Mouse (Mus musculus) neural tube, embryonic 14.5 days (tissue): ENCODE results near the gene Nop58. TPM values are rescaled to one million over a fixed set of nuclear protein-coding genes. Genes with fewer than 3 reads are reported as not detected.
"Not testable (repeated sequence)": the region's sequence is repeated elsewhere in the genome, so short reads cannot be mapped to it uniquely, and the experiment has no call there.

Experiments
- ATAC-seq: fragments of 200-750 bp; cut with Nextera tagmentation; 2 replicates; pipeline ENCODE4 v1.8.0; 2017; ENCODE audit warnings: low read depth, mild to moderate bottlenecking, moderate TSS enrichment, moderate library complexity
- H3K27ac ChIP-seq: fragments of 300-500 bp; sonication (generic); 2 replicates; pipeline ENCODE4 v1.5.1; 2014; ENCODE audit warnings: low read depth, mild to moderate bottlenecking, control low read depth, low read length, moderate library complexity, mixed read lengths
- H3K27me3 ChIP-seq: fragments of 300-500 bp; sonication (generic); 2 replicates; pipeline ENCODE4 v1.6.1; 2014; ENCODE audit warnings: low read length; ENCODE audit not compliant: control insufficient read depth, insufficient read depth
- H3K36me3 ChIP-seq: fragments of 300-500 bp; sonication (generic); 2 replicates; pipeline ENCODE4 v1.6.1; 2014; ENCODE audit warnings: low read length, mixed read lengths; ENCODE audit not compliant: control insufficient read depth, insufficient read depth
- H3K4me1 ChIP-seq: fragments of 300-500 bp; sonication (generic); 2 replicates; pipeline ENCODE4 v1.6.1; 2014; ENCODE audit warnings: low read length; ENCODE audit not compliant: control insufficient read depth, insufficient read depth
- H3K4me2 ChIP-seq: fragments of 300-500 bp; sonication (generic); 2 replicates; pipeline ENCODE4 v1.6.1; 2014; ENCODE audit warnings: mild to moderate bottlenecking, low read depth, low read length, control low read depth
- H3K4me3 ChIP-seq: fragments of 300-500 bp; sonication (generic); 2 replicates; pipeline ENCODE4 v1.5.1; 2014; ENCODE audit warnings: low read depth, low read length, control low read depth, mixed read lengths
- H3K9ac ChIP-seq: fragments of 300-500 bp; sonication (generic); replicated peaks from 2 replicates; pipeline ENCODE4 v1.6.1; 2014; ENCODE audit warnings: low read depth, mild to moderate bottlenecking, control low read depth, low read length, mixed read lengths
- H3K9me3 ChIP-seq: fragments of 300-500 bp; sonication (generic); 2 replicates; pipeline ENCODE4 v1.6.1; 2016; ENCODE audit warnings: low read length; ENCODE audit not compliant: control insufficient read depth
- WGBS: fragments of 180-500 bp; shearing (Covaris S2); extraction: QIAGEN DNeasy Blood & Tissue Kit; methylation state at CpG from one replicate; pipeline ENCODE4 v1.1.7; 2014; 5-methylcytosine and 5-hydroxymethylcytosine counted together
- polyA plus RNA-seq: library from polyadenylated mRNA; unstranded; fragments of >200 nt; fragmentation: Nextera tagmentation; extraction: Ambion mirVana; gene quantifications from 2 replicates; pipeline ENCODE4 v1.2.1, GENCODE M21; 2014

The Nop58 gene
- polyA plus RNA-seq, 1 experiment from 2014 or later: 125 TPM

DNA sequence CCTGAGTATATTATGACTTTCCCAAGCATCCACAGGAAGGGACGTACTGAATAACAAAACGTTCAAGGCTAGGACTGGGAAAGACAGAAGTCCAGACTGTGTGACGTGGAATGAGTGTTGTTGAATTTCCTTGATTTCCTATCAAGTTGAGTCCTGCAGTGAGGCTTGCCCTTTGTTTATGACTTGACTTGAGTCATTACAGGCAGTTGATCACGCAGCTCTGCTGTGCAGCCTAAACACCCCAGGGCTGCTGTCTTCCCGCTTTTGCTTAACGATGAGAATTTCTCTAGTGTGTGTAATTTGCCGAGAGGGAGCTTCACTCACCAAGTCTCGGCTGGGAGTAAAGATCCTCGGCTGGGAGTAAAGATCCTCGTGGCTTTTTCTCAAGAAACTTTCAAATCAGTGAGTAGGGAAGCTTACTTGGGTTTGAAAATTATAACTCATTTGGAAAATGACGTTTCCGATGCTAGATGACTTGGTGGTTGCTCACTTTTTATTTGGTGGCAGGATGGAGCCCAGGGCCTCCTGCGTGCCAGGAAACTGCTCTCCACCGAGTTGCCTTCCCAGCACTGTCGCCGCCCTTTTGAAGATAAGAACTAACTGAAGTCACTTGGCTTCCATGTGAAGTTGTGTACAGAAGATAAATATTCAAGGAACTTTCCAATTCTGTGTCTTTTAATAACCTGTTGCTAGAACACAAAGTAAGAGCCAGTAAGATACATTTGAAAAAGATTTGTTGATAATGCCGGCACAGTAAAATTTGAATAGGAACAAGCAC is 55.0 kb downstream of the Nop58 start:
- Histone ChIP-seq H3K4me1 (no peaks in the 10 kb centered on the region), H3K27ac (no peak overlapping the region), H3K4me3 (no peak overlapping the region), H3K36me3 (no peaks in the 10 kb centered on the region), H3K4me2 (no peak overlapping the region), H3K9ac (no peak overlapping the region), H3K27me3 (no peaks in the 10 kb centered on the region), H3K9me3 (no peaks in the 10 kb centered on the region)
- no peak for ATAC-seq
- 76% methylated on average over 17 of the region's 17 CpGs for WGBS

DNA sequence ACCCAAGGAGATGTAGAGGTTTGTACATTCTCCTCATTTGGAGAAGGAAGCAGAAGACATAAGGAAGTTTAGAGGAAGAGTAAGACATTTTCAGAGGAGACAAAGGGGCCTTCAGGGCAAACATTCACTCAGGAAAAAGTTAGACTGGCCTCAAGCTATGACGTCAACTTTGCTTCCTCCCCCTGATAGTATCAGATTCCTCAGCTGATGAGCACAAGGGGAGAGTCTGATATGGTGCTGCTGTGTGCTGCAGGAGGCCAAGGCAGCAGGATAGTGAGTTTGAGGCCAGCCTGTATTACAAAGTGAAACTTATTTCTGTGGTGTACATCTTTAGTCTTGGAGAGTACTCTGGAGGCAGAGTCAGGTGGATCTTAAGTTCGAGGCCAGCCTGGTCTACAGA is 64.3 kb downstream of the Nop58 start:
- no peak for ATAC-seq
- H3K4me1 ChIP-seq: no peaks in the 10 kb centered on the region
- no peak overlapping the region for H3K27ac ChIP-seq
- 62% methylated on average over 2 of the region's 2 CpGs for WGBS
- H3K4me2 ChIP-seq: no peak overlapping the region
- no peak overlapping the region for H3K9ac ChIP-seq
- H3K36me3 ChIP-seq: no peaks in the 10 kb centered on the region
- H3K27me3 ChIP-seq: no peaks in the 10 kb centered on the region
- H3K9me3 ChIP-seq: no peaks in the 10 kb centered on the region
- no peak overlapping the region for H3K4me3 ChIP-seq

DNA sequence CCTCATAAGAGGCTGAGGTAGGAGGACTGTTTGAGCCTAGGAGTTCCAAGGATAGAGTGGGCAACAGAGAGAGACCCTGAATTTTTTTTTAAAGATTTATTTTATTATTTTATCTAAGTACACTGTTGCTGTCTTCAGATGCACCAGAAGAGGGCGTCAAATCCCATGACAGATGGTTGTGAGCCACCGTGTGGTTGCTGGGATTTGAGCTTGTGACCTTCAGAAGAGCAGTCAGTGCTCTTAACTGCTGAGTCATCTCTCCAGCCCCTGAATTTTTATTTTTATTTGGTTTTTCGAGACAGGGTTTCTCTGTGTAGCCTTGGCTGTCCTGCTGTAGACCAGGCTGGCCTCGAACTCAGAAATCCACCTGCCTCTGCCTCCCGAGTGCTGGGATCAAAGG is 65.0 kb downstream of the Nop58 start:
- H3K4me2 ChIP-seq, H3K4me1 ChIP-seq, H3K36me3 ChIP-seq, ATAC-seq, H3K27ac ChIP-seq, H3K9me3 ChIP-seq, H3K9ac ChIP-seq, H3K4me3 ChIP-seq, H3K27me3 ChIP-seq: not testable (repeated sequence)
- WGBS: 73% methylated on average over 5 of the region's 5 CpGs

DNA sequence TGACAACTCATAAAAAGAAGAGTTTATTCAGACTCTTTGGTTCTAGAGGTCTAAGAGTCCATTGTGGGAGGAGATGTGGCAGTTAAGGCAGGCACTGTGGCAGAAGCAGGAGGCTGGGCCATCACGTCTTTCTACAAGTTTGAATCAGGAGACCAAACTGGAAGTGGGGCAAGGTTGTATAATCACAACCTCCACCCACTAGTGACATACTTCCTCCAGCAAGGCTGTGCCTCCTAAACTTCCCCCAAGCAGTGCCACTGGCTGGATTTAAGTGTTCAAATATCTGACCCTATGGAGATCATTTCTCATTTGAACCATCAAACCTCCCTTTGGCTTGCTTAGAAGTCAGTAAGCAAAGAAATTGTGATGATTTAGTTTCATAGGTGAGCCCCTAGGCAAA is 70.5 kb downstream of the Nop58 start:
- no peak overlapping the region for H3K27ac ChIP-seq
- H3K9me3 ChIP-seq: no peaks in the 10 kb centered on the region
- H3K4me1 ChIP-seq: no peaks in the 10 kb centered on the region
- no peaks in the 10 kb centered on the region for H3K36me3 ChIP-seq
- H3K9ac ChIP-seq: no peak overlapping the region
- no peak for ATAC-seq
- no peaks in the 10 kb centered on the region for H3K27me3 ChIP-seq
- 16% methylated on average over 1 of the region's 1 CpGs for WGBS
- no peak overlapping the region for H3K4me3 ChIP-seq
- H3K4me2 ChIP-seq: no peak overlapping the region

DNA sequence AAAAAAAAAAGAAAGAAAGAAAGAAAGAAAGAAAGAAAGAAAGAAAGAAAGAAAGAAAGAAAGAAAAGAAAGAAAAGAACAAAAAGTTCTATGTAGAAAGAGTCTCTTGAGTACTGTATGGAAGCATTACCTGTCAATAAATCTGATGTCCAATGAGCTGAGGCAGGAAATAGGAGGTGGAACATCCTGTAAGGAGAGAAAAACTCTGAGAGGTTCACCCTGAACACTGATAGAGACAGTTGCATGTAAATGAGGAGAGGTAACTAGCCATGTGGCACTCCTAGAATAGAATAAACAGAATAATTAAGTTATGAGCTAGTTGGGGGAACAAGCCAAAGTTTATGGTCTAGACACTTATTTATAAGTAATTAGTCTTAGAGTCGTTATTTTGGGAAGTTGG is 73.6 kb downstream of the Nop58 start:
- Histone ChIP-seq H3K27me3 (no peaks in the 10 kb centered on the region), H3K4me1 (peaks cover 3% of the 10 kb centered on the region; the same call in 1 of the 2 replicates), H3K9ac (no peak overlapping the region), H3K27ac (no peak overlapping the region), H3K9me3 (no peaks in the 10 kb centered on the region), H3K36me3 (no peaks in the 10 kb centered on the region), H3K4me3 (no peak overlapping the region), H3K4me2 (no peak overlapping the region)
- no peak for ATAC-seq
- WGBS: 89% methylated on average over 1 of the region's 1 CpGs

DNA sequence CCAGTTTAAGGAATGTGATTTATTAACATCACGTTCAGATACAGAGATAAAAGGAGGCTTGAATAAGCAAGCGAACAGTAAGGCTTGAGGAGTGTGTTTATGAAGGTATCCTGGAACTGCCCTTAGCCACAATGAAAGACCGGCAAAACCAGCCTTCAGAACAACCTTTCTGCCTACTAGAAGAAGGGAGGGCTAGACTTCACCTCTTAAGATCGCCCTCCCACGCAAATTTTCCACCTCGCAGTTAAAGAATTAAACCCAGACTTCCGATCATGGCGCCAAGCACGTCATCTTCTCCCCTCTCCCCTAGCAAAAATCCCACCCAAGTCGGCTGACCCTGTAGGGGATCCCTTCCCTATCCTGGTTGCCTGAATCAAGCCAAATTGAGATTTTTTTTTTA is 77.4 kb downstream of the Nop58 start:
- ATAC-seq: no peak
- Histone ChIP-seq H3K9ac (peak overlapping the region; percentile 94), H3K4me2 (peak overlapping the region; percentile 87), H3K36me3 (no peaks in the 10 kb centered on the region), H3K27ac (peak overlapping the region; percentile 96), H3K4me3 (peak overlapping the region; percentile 93), H3K9me3 (no peaks in the 10 kb centered on the region), H3K27me3 (no peaks in the 10 kb centered on the region), H3K4me1 (peaks cover 13% of the 10 kb centered on the region)
- under 1% methylated on average over 10 of the region's 10 CpGs for WGBS

DNA sequence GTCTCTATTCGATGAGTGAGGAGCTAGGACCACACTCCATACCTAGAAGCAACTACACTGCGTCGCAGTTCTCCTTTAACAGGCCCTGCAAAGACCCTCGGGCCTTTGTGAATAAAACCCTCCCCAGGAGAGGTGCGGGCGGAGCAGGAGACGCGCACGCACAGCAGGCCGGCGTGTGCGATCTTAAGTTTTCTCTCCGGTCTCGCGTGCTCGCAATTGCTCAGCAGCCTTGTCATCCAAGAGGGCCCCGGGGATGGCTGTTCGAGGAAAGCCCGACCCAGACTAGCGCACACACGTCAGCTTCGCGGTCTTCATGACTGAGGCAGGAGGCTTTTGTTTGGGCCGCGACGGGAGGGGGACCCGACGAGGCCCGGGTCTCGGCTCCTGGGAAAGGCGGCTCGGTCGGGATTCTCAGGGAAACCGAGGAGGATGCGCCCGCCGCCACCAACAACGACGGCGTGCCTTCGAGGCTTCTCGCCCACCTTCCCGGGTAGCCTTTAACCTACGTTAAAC is 77.9 kb downstream of the Nop58 start:
- Histone ChIP-seq H3K36me3 (no peaks in the 10 kb centered on the region), H3K9ac (peak overlapping the region; percentile 94), H3K27me3 (no peaks in the 10 kb centered on the region), H3K4me3 (peak overlapping the region; percentile 93), H3K9me3 (no peaks in the 10 kb centered on the region), H3K4me1 (peaks cover 14% of the 10 kb centered on the region), H3K4me2 (peak overlapping the region; percentile 87), H3K27ac (peak overlapping the region; percentile 96)
- under 1% methylated on average over 44 of the region's 44 CpGs for WGBS
- peak; percentile 78 for ATAC-seq

DNA sequence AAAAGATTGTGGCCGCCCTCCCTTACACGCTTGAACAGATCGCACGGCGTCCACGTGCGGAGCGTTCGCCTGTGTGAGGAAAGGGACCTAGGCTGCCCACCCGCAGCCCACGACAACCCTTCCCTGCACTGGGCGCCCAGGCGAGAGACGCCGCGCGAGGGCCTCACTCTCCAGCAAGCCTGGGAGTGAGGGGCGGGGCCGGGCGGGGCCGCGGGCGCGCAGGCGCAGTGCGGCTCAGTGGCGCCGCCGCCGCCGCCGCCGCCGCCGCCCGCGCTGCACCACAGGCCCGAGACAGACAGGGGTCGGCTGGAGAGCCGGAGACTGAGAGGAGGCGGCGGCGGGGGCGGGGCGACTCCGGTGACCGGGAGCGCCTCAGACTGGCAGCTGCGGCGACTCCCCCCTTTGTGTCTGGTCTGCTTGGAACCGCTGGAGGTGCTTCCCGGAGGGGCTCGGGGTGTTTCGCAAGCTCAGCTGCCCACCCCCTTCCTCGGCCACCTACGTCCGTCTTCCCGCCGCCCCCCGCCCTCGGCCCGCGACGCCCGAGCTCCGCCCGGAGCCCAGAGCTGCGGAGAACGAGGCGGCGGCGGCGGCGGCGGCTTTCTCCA is 78.5 kb downstream of the Nop58 start, which contains the start of gene Bmpr2:
Bmpr2 (plus strand) TSS at position 237 of the 605 bp plus-strand sequence.
- WGBS: under 1% methylated on average over 44 of the region's 75 CpGs
- peak within 1 kb of the TSS; percentile 87 for H3K4me2 ChIP-seq
- H3K9me3 ChIP-seq: no peaks in the 10 kb centered on the region
- no peaks in the 10 kb centered on the region for H3K36me3 ChIP-seq
- H3K4me3 ChIP-seq: peak within 1 kb of the TSS; percentile 93
- H3K27me3 ChIP-seq: no peaks in the 10 kb centered on the region
- H3K4me1 ChIP-seq: peaks cover 20% of the 10 kb centered on the region
- peak within 1 kb of the TSS; percentile 94 for H3K9ac ChIP-seq
- peak; percentile 93 for ATAC-seq
- H3K27ac ChIP-seq: peak within 1 kb of the TSS; percentile 96

DNA sequence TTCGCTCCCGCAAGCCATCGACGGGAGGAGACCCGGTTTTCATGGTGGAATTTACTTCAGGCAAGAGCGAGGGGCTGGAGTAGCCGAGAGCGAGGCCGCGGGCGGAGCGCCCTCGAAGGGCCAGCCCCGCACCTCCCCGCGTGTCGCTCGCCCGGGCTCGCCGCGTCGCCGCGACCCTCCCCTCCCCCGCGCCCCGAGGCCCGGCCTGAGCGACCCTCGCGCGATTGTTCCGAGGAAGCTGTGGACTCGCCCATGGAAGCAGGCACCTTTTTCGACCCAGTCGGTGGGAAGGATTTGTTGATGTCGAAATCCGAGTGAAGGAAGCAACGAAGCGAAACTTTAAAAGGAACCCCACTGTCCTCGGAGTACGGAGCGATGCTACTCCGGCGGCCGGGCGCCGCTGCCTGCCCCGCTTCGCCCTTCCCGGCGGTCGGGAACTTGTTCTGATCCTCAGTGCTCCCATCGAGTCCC is 79.0 kb downstream of the Nop58 start:
- peak overlapping the region; percentile 96 for H3K27ac ChIP-seq
- H3K9ac ChIP-seq: peak overlapping the region; percentile 94
- peak overlapping the region; percentile 93 for H3K4me3 ChIP-seq
- H3K27me3 ChIP-seq: no peaks in the 10 kb centered on the region
- H3K36me3 ChIP-seq: no peaks in the 10 kb centered on the region
- H3K4me2 ChIP-seq: peak overlapping the region; percentile 87
- no peaks in the 10 kb centered on the region for H3K9me3 ChIP-seq
- WGBS: 1% methylated on average over 50 of the region's 55 CpGs
- peak; percentile 67 for ATAC-seq
- peaks cover 20% of the 10 kb centered on the region for H3K4me1 ChIP-seq
